Mouse (Mus musculus) thymus, adult 2 months (tissue): ENCODE results near the gene Bpifb3.

ENCODE experiments used
- CTCF ChIP-seq: fragments of 200-500 bp; IDR thresholded peaks from 2 replicates; pipeline ENCODE4 v1.5.1; 2012; ENCODE audit warnings: mild to moderate bottlenecking, control low read depth, low read length, moderate library complexity, borderline replicate concordance; ENCODE audit not compliant: control insufficient read depth, poor library complexity, insufficient read depth; ENCODE audit errors: extremely low read depth
- POLR2A ChIP-seq: fragments of 200-500 bp; IDR thresholded peaks from 2 replicates; pipeline ENCODE4 v1.6.1; 2012; ENCODE audit warnings: mild to moderate bottlenecking, low read length, control low read depth, moderate library complexity; ENCODE audit not compliant: control insufficient read depth, poor library complexity, insufficient read depth; ENCODE audit errors: extremely low read depth

GRCm38 (mm10) chr2:153952897-153953296 is 34.9 kb downstream of the Bpifb3 start:
- no peak for TF ChIP-seq POLR2A
- TF ChIP-seq CTCF: no peak
